In the genomic region with DNA sequence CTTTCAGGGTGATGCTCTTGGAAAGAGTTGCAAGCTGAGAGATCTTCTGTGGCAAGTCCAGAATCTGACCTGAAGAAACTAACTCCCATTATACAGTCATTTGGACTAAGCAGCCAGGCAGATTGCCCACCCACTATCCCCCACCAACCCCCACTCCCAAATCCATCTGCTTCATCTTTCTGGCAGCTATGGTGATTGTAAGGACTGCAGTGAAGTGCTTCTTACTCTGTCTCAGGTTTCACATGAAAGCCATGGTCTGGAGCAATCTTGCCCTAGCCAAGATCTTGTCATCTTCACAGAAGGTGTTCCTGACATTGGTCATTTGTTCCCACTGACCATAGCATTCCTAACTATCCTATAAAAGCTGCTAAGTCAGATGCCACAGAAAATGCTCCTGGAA, we compare ENCODE assay signal across 20 mouse cellular contexts.
A peak's percentile ranks its signal among the peaks of the same experiment; 100 is the strongest.
DNase-seq lines count a peak whose midpoint lies in the region.
"Had no signal": no experiment of that assay in that cellular context is flagged by ENCODE, and none has a peak within 500 bp of the region (broad histone marks: within the 10 kb centered on the region; RNA-seq: fewer than 3 reads in every experiment).

No protein-coding gene starts in this region.

- intact Hi-C loops in left cerebral cortex, postnatal 4 days (cut with DNase I), result no loop called here

- peak; percentile 73 to 81 for DNase-seq in cerebellum, postnatal 10 days
- no peak for DNase-seq in cerebellum, postnatal 36 days
- peak; percentile 21 for DNase-seq in left cerebral cortex, postnatal 4 days
- DNase-seq in left cerebral cortex, adult 11 months (ENCODE audit: low spot score), result no peak
- peak; percentile 14 for DNase-seq in lung, postnatal 14 days
- no peak for DNase-seq in adrenal gland, postnatal 36 days
- no peak for DNase-seq in gastrocnemius, postnatal 4 days (ENCODE audit: low spot score in 2 of 2)
- DNase-seq: adrenal gland, postnatal 10 days; cerebellum, adult 11-12 months; cerebellum, postnatal 25 days; gastrocnemius, postnatal 25 days; heart, adult 2 months; kidney, adult 18-20 months; kidney, postnatal 25 days; liver, embryonic 13.5 days; midbrain, embryonic 14.5 days; retina, postnatal 1 day; right cerebral cortex, postnatal 14 days; spleen, adult 18-20 months; thymus, postnatal 14 days had no signal

Comparison
In these comparisons a context has a peak if more than half of its experiments do, and no peak if none do; other contexts are left out.
1. DNase-seq: peak in cerebellum, postnatal 10 days (2 of 2), left cerebral cortex, postnatal 4 days (single experiment) and lung, postnatal 14 days (single experiment); none in cerebellum, postnatal 36 days (0 of 2), left cerebral cortex, adult 11 months (single experiment), adrenal gland, postnatal 36 days (0 of 2) and gastrocnemius, postnatal 4 days (0 of 2).